Mouse (Mus musculus) intestine, embryonic 14.5 days (tissue): ENCODE measurements around the gene Tiam1. TPM values are rescaled to one million over a fixed set of nuclear protein-coding genes. Genes with fewer than 3 reads are reported as not detected.

Source experiments
- ATAC-seq: fragments of 200-750 bp; cut with Nextera tagmentation; replicated peaks from 2 replicates; pipeline ENCODE4 v1.8.0; 2017; ENCODE audit warnings: low read depth, moderate number of reproducible peaks, moderate TSS enrichment, moderate library complexity; ENCODE audit not compliant: low FRiP score, low TSS enrichment
- DNase-seq: peaks from one replicate; pipeline ENCODE4 v3.0.0-alpha.2; 2018; ENCODE audit warnings: low spot score
- H3K27ac ChIP-seq: fragments of 300-500 bp; sonication (generic); 2 replicates; pipeline ENCODE4 v1.5.1; 2014; ENCODE audit warnings: low read depth, mild to moderate bottlenecking, control low read depth
- H3K27me3 ChIP-seq: fragments of 300-500 bp; sonication (generic); replicated peaks from 2 replicates; pipeline ENCODE4 v1.6.1; 2014; ENCODE audit warnings: low read length, control low read depth; ENCODE audit not compliant: control insufficient read depth, insufficient read depth
- H3K36me3 ChIP-seq: fragments of 300-500 bp; sonication (generic); 2 replicates; pipeline ENCODE4 v1.6.1; 2014; ENCODE audit warnings: low read length, control low read depth; ENCODE audit not compliant: control insufficient read depth, insufficient read depth
- H3K4me1 ChIP-seq: fragments of 300-500 bp; sonication (generic); replicated peaks from 2 replicates; pipeline ENCODE4 v1.6.1; 2014; ENCODE audit warnings: low read length, control low read depth, mixed read lengths; ENCODE audit not compliant: control insufficient read depth, insufficient read depth
- H3K4me2 ChIP-seq: fragments of 300-500 bp; sonication (generic); 2 replicates; pipeline ENCODE4 v1.6.1; 2014; ENCODE audit warnings: low read length
- H3K4me3 ChIP-seq: fragments of 300-500 bp; sonication (generic); 2 replicates; pipeline ENCODE4 v1.5.1; 2014; ENCODE audit warnings: low read depth, low read length, control low read depth, mixed read lengths
- H3K9ac ChIP-seq: fragments of 300-500 bp; sonication (generic); 2 replicates; pipeline ENCODE4 v1.6.1; 2014; ENCODE audit warnings: mild to moderate bottlenecking, low read length
- H3K9me3 ChIP-seq: fragments of 300-500 bp; sonication (generic); 2 replicates; pipeline ENCODE4 v1.6.1; 2016; ENCODE audit warnings: low read length, control low read depth; ENCODE audit not compliant: control insufficient read depth
- WGBS: fragments of 180-500 bp; shearing (Covaris S2); extraction: QIAGEN DNeasy Blood & Tissue Kit; methylation state at CpG from one replicate; pipeline ENCODE4 v1.1.7; 2014; 5-methylcytosine and 5-hydroxymethylcytosine counted together
- polyA plus RNA-seq: library from polyadenylated mRNA; unstranded; fragments of >200 nt; fragmentation: Nextera tagmentation; extraction: Ambion mirVana; gene quantifications from 2 replicates; pipeline ENCODE4 v1.2.1, GENCODE M21; 2014

Gene Tiam1
- polyA plus RNA-seq, 1 experiment from 2014 or later: 21.4 TPM

GRCm38 (mm10) chr16:89805210-89805609 lies 338.4 kb downstream of the Tiam1 start:
- DNase-seq (no peak), ATAC-seq (no peak)
- Histone ChIP-seq H3K4me2 (no peak overlapping the region), H3K27ac (no peak overlapping the region), H3K9ac (no peak overlapping the region), H3K27me3 (no peaks in the 10 kb centered on the region), H3K36me3 (peaks cover 24% of the 10 kb centered on the region), H3K4me3 (no peak overlapping the region), H3K9me3 (no peaks in the 10 kb centered on the region), H3K4me1 (0 out of 2 replicates have a peak, but pooled peaks cover 5% of the 10 kb centered on the region)
- WGBS: 96% methylated on average over 12 of the region's 12 CpGs

DNA sequence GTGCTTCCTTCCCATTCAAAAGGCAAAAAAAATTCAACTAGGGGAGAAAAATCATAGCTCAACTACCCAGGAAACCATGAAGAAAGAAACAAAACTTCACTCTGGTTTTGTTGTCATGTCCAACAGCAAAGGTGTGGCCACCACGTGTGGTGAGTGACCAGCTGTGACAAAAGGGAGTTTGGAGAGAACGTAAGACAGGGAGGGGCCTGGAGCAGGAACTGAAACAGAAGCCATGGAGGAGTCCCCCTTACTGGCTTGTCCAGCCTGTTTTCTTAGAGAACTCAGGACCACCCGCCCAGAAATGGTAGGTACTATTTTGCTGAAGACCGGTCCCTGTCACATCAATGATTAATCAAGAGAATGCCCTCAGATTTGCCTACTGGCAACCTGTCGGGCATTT lies 342.1 kb downstream of the Tiam1 start:
- H3K4me3 ChIP-seq: no peak overlapping the region
- no peak overlapping the region for H3K9ac ChIP-seq
- H3K4me1 ChIP-seq: no peaks in the 10 kb centered on the region
- H3K27ac ChIP-seq: no peak overlapping the region
- H3K36me3 ChIP-seq: peaks cover 28% of the 10 kb centered on the region
- 85% methylated on average over 5 of the region's 5 CpGs for WGBS
- H3K27me3 ChIP-seq: no peaks in the 10 kb centered on the region
- DNase-seq: no peak
- ATAC-seq: no peak
- no peak overlapping the region for H3K4me2 ChIP-seq
- no peaks in the 10 kb centered on the region for H3K9me3 ChIP-seq

- Histone ChIP-seq H3K36me3 (peaks cover 22% of the 10 kb centered on the region), H3K9ac (no peak overlapping the region), H3K4me2 (no peak overlapping the region), H3K4me1 (no peaks in the 10 kb centered on the region), H3K27me3 (no peaks in the 10 kb centered on the region), H3K4me3 (no peak overlapping the region), H3K27ac (no peak overlapping the region), H3K9me3 (no peaks in the 10 kb centered on the region)
- ATAC-seq (no peak), DNase-seq (no peak)
- WGBS: 74% methylated on average over 12 of the region's 12 CpGs
Measured at GRCm38 (mm10) chr16:89799772-89800171, 343.8 kb downstream of the Tiam1 start.

DNA sequence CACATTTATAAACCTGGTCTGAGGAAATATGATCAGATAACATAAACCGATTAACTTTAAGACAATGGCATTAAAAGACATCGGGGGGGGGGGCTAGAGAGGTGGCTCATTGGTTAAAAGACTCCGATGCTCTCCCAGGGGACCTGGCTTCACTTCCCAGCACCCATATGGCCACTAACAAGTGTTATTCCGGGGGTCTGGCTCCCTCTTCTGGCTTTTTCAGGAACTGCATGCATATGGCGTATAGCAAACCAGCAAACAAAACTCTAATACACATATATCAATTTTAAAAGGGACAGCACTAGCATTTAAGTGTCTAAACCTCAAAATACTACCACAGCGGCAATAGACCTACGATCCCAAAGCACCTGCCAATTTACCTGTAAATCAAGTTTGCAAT lies 347.0 kb downstream of the Tiam1 start:
- Histone ChIP-seq H3K4me2 (no peak overlapping the region), H3K36me3 (peaks cover 7% of the 10 kb centered on the region; the same call in 1 of the 2 replicates), H3K9ac (no peak overlapping the region), H3K27me3 (no peaks in the 10 kb centered on the region), H3K27ac (no peak overlapping the region), H3K4me1 (no peaks in the 10 kb centered on the region), H3K4me3 (no peak overlapping the region), H3K9me3 (no peaks in the 10 kb centered on the region)
- ATAC-seq (no peak), DNase-seq (no peak)
- 93% methylated on average over 7 of the region's 7 CpGs for WGBS

- Histone ChIP-seq H3K4me2 (no peak overlapping the region), H3K4me3 (no peak overlapping the region), H3K9ac (no peak overlapping the region), H3K9me3 (no peaks in the 10 kb centered on the region), H3K4me1 (no peaks in the 10 kb centered on the region), H3K36me3 (peaks cover 7% of the 10 kb centered on the region; the same call in 1 of the 2 replicates), H3K27me3 (no peaks in the 10 kb centered on the region), H3K27ac (no peak overlapping the region)
- WGBS: 84% methylated on average over 9 of the region's 9 CpGs
- ATAC-seq: no peak
- DNase-seq: no peak
Measured at GRCm38 (mm10) chr16:89789792-89790434, 353.7 kb downstream of the Tiam1 start.

- ATAC-seq: no peak
- no peak overlapping the region for H3K9ac ChIP-seq
Measured at GRCm38 (mm10) chr16:89785795-89786194, 357.8 kb downstream of the Tiam1 start.

DNA sequence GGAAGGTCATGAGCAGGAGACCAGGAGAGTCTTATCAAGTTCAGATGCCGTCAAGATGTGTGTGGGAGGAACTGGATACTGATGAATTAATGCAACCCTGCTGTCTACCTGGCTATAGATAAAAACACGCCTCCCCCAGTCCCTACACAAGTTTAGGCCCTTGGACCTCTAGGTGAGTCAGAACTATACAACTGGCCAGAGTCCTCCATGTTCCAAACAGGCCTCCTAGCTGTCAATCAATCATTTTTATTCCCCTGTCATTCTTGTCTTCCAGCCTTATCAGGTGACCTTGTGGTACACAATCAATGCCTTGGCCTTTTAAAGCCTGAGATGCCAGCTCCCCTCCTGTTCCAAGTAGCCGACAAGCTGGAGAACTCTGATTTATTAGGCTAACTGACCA lies 363.9 kb downstream of the Tiam1 start:
- Histone ChIP-seq H3K4me3 (no peak overlapping the region), H3K9ac (no peak overlapping the region), H3K27me3 (no peaks in the 10 kb centered on the region), H3K4me1 (no peaks in the 10 kb centered on the region), H3K9me3 (0 out of 2 replicates have a peak, but pooled peaks cover 3% of the 10 kb centered on the region), H3K36me3 (no peaks in the 10 kb centered on the region), H3K27ac (no peak overlapping the region), H3K4me2 (no peak overlapping the region)
- no peak for DNase-seq
- no peak for ATAC-seq
- WGBS: 67% methylated on average over 3 of the region's 3 CpGs

More at GRCm38 (mm10) chr16:89785795-89786194, 357.8 kb downstream of the Tiam1 start:
- Histone ChIP-seq H3K4me1 (no peaks in the 10 kb centered on the region), H3K9me3 (0 out of 2 replicates have a peak, but pooled peaks cover 3% of the 10 kb centered on the region), H3K27me3 (no peaks in the 10 kb centered on the region), H3K27ac (no peak overlapping the region), H3K4me2 (no peak overlapping the region), H3K4me3 (no peak overlapping the region), H3K36me3 (peaks cover 4% of the 10 kb centered on the region; the same call in 1 of the 2 replicates)
- no peak for DNase-seq
- WGBS: 66% methylated on average over 5 of the region's 5 CpGs

DNA sequence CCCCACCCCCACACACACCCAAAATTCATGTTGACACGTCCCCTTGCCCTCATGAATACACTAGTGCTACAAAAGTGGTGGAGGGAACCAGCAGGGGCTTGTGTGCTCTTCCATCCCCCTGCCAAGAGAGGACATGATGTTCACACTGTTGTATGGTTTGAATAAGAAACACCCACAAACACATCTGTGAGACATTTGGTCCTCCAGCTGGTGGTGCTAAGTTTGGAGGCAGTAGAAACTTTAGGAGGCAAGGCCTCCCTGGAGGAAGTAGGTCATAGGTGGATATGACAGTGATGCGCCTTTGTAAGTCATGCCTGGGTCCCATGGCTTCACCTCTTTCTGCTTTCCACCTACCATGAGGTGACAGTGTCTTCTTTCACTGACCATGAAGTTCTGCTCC lies 366.1 kb downstream of the Tiam1 start:
- Histone ChIP-seq H3K4me2 (no peak overlapping the region), H3K27ac (no peak overlapping the region), H3K4me1 (no peaks in the 10 kb centered on the region), H3K4me3 (no peak overlapping the region), H3K36me3 (no peaks in the 10 kb centered on the region), H3K9me3 (0 out of 2 replicates have a peak, but pooled peaks cover 3% of the 10 kb centered on the region), H3K9ac (no peak overlapping the region), H3K27me3 (no peaks in the 10 kb centered on the region)
- no peak for DNase-seq
- 87% methylated on average over 2 of the region's 2 CpGs for WGBS
- no peak for ATAC-seq

DNA sequence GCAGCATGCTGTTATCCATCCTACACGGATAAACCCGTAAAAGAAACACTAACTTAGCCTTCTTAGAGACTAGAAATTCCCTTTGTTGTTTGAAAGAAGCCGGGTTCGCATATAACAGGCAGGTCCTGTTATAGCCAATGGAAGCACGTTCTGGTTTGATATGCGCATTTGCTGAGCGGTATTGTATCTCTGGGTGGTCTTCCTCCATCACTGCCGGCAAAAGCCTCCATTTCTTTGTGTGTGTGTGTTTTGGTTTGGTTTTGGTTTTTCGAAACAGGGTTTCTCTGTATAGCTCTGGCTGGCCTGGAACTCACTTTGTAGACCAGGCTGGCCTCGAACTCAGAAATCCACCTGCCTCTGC lies 369.0 kb downstream of the Tiam1 start:
- ATAC-seq (no peak; the same call in 1 of the 2 replicates), DNase-seq (no peak)
- Histone ChIP-seq H3K4me2 (peak overlapping the region; percentile 73), H3K4me1 (no peaks in the 10 kb centered on the region), H3K4me3 (no peak overlapping the region), H3K9ac (no peak overlapping the region), H3K27ac (no peak overlapping the region), H3K36me3 (no peaks in the 10 kb centered on the region), H3K9me3 (peaks cover 6% of the 10 kb centered on the region), H3K27me3 (no peaks in the 10 kb centered on the region)
- WGBS: 36% methylated on average over 10 of the region's 10 CpGs
